Mouse (Mus musculus): ENCODE data around the gene Lrrc4. TPM values are rescaled to one million over a fixed set of nuclear protein-coding genes. Genes with fewer than 3 reads are reported as not detected.

Lrrc4 gene
- total RNA-seq, 2 experiments from 2014 or later: 6.4 to 7.0 TPM

- DNase-seq (ENCODE audit: low spot score in 2 of 2): no peak
Observed at GRCm38 (mm10) chr6:28733884-28734647, 97.5 kb downstream of the Lrrc4 start.

DNA sequence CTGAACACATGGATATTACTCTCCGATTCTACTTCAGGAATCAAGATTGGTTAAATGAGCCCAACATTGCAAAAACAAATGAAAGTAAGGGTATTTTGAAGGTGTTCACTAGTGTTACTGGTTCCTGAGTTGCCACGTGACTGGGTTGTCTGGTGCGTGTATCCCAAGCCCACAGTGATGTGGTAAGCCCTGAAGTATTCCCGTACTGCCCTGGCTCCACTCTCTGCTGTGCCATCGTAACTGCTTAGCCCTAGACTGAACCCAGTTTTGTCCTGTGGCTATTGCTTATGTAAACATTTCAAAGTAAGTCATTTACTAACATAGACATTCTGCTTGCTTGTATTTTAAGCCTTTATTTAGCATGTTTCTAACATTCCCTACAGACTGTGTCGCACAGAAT lies 100.3 kb downstream of the Lrrc4 start:
- no peak for DNase-seq (ENCODE audit: low spot score in 2 of 2)

DNA sequence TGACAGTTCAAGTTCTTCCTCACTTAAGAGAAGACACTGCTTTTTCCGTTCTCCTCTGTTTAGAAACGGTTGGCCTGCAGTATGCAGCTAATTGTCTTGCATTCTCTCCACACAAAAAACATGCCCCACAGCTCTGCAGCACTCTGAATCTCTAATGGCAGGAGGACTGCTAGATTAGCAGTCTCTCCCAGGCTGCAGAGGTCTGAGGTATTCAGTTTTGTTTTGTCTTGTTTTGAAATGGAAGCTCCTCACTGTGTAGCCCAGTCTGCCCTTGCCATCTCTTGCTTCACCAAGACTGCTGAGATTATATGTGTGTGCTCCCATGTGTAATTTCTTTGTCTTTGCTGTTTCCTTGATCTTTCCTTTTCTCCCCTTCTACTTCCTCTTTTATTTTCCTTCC lies 101.9 kb downstream of the Lrrc4 start:
- DNase-seq (ENCODE audit: low spot score in 2 of 2): no peak

DNA sequence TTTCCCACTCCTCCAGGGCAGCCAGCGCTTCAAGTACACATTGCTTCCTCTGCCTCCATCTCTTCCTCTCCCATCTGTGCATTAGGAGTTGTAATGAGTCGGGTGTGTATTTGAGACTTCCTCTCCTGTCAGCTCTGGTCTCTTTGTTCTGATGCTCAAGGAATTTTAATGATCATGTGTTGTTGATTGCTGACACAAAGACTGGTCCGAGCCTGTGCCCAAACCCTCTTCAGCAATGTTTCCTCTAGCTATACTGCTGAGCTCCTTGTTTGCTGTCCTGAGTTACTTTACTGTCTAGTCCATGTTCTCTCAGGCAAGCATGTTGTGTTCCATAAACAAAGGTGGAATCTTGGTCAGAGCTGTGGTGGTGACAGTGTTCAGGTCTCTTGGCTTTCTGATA lies 102.3 kb downstream of the Lrrc4 start:
- no peak for DNase-seq (ENCODE audit: low spot score in 2 of 2)

DNA sequence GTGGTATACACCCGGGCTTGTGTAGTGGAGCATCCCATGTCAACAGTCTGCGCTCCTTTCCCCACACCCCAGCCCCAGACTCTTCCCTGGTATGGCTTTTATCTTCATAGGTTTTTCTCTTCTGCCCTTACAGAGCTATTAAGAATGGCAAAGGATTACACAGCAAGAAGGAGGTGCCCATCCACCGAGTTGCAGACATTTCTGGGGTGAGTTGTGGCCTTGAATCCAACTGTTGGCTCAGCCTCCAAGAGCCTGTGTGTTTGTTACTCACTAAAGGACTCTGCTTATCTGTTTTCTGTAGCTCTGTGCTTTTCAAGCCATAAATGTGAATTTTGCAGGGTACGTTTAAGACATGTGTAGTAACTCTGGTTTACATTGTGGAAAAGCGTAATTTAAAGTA lies 106.8 kb downstream of the Lrrc4 start:
- DNase-seq (ENCODE audit: low spot score in 2 of 2): no peak

DNA sequence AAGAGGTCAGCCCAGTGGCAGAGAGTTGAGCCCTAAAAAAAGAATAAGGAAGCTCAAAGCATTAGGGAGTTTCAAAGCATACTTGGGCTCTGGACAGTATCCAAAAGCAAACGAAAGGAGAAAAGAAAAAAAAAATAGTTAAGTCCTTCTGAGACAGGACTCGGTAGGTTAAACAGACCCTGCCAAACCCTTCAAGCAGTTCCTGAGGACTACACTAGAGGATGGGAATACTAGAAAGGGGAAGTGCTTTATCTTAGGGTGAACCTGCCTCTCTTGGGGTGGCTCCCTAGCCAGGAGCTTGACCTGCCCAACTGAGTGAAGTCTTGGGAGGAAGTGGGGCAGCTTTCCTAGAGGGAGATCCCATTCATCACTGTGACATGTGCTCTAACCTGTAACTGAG lies 108.5 kb downstream of the Lrrc4 start:
- DNase-seq (ENCODE audit: low spot score in 2 of 2): no peak

DNA sequence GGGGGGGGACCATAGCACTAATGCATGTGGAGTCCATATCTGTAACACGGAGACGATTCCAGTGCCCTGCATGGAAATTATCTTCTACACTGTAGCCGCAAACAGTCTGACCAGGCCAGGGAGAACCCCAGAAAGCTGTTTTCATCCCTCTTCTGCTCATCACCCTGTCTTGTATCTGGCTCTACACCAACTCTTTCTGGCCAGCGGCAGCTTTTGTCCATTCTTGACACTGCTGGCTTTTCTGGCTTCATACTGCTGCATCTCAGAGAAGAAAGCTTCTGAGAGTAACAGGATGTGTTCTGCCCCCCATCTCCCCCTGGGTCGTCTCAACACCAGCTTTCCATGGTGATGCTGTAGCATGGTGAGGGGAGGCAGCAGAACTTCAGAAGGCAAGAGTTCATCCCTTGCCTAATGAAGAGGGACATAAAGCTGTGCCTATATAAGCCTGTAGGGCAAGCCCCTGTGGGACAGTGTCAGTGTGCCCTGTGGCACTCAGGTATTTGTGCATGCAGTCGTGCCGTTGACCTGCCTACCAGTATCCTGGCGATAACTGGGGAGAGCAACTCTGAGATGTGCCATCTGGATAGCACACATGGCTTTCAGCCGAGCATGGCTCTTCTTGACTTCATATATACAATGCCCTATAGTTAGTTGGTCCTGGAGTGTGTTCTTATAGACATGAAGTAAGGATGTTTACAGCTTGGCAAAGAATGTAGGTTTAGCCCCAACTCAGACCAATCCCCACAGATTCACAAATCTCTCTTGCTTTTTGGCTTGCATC lies 111.0 kb downstream of the Lrrc4 start:
- DNase-seq (ENCODE audit: low spot score in 2 of 2): no peak

DNA sequence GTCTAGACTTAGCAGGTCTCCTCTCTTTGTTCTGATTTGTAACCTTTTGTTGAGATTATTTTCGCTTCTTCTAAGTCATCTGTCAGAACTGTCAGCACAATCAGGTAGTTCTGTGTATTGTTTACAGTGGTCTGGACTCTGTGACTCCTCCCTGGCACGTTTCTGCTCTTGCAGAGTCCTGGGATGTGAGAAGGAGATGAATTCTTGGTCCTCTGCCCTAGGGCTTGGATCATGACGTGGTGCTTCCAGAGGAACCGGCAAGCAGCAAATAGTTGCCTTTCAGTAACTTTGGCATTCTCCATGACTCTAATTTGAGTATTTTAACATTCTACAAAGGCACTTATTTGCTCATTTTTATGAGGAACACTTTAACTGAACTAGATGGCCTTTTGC lies 113.7 kb downstream of the Lrrc4 start:
- DNase-seq (ENCODE audit: low spot score in 2 of 2): no peak

- no peak for DNase-seq (ENCODE audit: low spot score in 2 of 2)
Observed at GRCm38 (mm10) chr6:28717203-28717844, 114.2 kb downstream of the Lrrc4 start.

DNA sequence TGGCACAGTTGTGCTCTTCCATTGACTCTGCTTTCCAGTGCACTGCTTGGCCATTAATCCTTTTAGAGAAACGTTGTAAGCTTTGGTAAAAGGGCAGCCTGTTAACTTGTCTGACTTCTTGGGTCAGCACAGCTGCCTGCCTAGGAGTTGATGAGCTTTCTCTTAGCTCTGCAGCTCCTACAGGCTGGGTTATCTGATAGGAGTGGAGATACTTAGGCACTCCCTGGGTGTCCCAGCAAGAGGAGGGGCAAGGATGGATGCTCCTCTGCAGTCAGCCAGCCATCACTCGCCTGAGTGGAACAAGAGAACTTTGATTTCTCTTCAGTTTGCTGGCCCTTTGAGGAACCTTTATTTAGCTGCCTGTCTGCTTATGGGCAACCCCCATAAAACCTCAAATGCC lies 121.5 kb downstream of the Lrrc4 start:
- no peak for DNase-seq (ENCODE audit: low spot score in 2 of 2)

DNA sequence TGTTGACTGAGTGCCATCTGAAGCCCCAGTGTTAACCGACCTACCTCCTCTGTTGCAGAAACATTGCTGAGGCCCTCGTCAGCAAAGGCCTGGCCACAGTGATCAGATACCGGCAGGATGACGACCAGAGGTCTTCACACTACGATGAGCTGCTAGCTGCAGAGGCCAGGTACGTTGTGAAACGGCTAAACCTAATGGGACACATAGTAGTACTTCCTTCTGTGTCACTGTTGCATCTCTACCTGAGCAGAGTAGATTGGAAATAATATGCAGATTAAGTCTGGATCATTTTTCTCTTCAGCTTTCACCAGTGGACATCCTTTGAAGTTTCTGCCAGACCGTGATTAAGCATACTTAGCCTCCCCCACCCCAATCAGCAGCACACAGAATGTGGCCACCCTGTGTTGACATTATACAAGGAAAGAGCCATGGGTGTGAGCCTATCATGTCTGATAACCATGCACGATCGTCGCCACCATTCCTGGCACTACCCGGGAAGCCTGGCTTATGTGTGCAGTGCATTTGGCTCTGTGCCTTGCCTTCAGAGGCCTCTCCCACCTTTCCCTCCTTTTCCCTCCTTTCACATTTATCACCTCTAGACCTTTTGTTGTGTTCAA lies 124.5 kb downstream of the Lrrc4 start:
- no peak for DNase-seq (ENCODE audit: low spot score in 2 of 2)

GRCm38 (mm10) chr6:28706108-28706975 lies 125.2 kb downstream of the Lrrc4 start:
- DNase-seq (ENCODE audit: low spot score in 2 of 2): no peak

DNA sequence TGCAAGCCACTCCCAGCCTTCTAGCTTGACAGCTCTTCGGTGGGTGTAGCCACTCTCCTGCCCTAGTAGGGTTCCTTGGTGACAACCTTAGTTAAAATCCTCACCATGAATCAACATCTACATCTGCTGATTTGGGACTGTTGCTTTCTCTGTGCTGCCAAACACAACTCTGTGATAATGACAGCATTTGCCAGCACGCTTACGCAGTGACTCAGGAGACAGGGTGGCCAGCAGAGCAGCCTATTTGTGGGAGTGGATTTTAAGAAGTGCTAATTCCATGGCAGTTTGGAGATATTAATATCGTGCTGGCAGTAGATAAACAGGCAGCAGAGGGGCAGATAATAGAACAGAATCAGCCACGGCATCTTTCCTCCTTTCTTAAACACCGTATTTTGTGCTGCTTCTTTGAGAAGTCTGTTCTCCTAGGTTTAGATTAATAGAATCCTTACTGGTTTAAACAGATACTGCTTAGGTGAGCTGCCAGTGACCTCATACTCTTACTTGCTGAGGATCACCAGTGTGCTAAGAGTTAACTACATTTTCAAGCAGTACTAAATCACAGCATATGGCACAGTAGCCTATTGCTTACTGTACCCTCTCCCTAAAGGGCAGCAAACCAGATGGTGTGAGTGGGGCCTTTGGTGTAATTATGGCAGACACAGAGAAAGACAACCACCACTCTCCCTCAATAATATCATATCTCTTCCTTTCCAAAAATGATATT lies 126.0 kb downstream of the Lrrc4 start:
- DNase-seq (ENCODE audit: low spot score in 2 of 2): no peak

GRCm38 (mm10) chr6:28704612-28705011 lies 126.9 kb downstream of the Lrrc4 start:
- DNase-seq (ENCODE audit: low spot score in 2 of 2): no peak

- DNase-seq (ENCODE audit: low spot score in 2 of 2): no peak
Observed at GRCm38 (mm10) chr6:28697214-28697613, 134.3 kb downstream of the Lrrc4 start.

DNA sequence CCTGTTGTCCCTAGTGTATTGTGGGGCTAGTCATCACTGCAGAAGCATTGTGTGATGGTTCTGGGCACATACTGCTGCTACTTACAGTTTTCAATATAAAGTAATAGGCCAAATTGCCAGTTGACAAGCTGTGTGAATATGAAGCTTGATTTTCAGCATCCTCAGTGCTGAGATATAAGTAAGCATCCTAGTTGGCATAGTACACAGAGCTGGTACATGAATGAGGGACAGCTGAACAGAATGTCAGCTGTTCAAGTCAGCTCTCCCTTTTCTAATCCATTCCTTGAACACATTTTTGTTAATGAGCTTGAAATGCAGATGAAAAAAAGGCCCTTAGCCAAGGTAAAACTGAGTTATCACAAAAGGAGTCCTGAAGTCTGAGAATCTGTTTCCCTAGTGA lies 138.9 kb downstream of the Lrrc4 start:
- DNase-seq (ENCODE audit: low spot score in 2 of 2): no peak

GRCm38 (mm10) chr6:28687776-28688175 lies 143.8 kb downstream of the Lrrc4 start:
- DNase-seq (ENCODE audit: low spot score in 2 of 2): no peak

DNA sequence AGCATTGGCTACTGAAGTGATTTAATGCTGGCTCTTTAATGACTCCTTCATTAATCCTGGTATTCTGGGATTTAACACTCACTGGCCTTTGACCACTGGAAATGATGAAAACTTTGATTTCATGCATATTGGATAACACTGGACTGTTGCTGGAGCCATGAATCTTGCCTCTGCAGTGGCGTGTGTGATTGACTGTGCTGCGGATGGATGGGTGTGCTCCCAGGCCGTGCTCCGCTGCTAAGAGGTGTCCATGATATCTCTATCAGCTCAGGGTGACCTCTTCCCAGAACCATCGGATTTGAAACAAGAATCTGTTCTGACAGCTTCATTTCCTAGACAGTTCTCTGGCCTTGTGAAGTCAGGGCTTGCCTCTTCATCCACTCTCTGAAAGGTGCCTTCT lies 145.8 kb downstream of the Lrrc4 start:
- no peak for DNase-seq (ENCODE audit: low spot score in 2 of 2)

DNA sequence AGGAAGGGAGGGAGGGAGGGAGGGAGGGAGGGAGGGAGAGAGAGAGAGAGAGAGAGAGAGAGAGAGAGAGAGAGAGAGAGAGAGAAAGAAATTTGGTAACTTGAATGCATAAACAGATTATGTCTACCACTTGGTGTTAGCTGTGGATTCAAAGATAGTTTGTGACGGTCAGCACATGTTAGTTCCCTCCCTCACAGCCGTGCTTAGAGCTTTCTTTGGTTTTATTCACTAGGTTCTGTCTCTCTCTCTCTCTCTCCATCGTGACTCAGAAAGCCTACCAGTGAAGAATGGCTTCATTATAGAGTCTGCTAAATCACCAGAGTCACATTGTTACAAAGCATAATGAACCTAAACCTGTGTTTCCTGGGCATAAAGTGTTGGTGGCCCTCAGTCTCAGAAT lies 146.5 kb downstream of the Lrrc4 start:
- no peak for DNase-seq (ENCODE audit: low spot score in 2 of 2)

All from adrenal gland, postnatal 4 days (tissue).